Mouse (Mus musculus) limb, embryonic 11.5 days (tissue): ENCODE measurements around the gene Tmem229a. TPM values are rescaled to one million over a fixed set of nuclear protein-coding genes. Genes with fewer than 3 reads are reported as not detected.
A peak's percentile ranks its signal among the peaks of the same experiment; 100 is the strongest.

Experiments
- ATAC-seq: fragments of 200-750 bp; cut with Nextera tagmentation; 2 replicates; pipeline ENCODE4 v1.8.0; 2017; ENCODE audit warnings: low read depth; ENCODE audit not compliant: insufficient number of reproducible peaks, low FRiP score, low TSS enrichment
- DNase-seq: peaks from one replicate; pipeline ENCODE4 v3.0.0-alpha.2; 2015; ENCODE audit warnings: low spot score
- H3K27ac ChIP-seq: fragments of 300-500 bp; sonication (generic); replicated peaks from 2 replicates; pipeline ENCODE4 v1.5.1; 2014; ENCODE audit warnings: low read depth, mild to moderate bottlenecking, low read length
- H3K27me3 ChIP-seq: fragments of 300-500 bp; sonication (generic); 2 replicates; pipeline ENCODE4 v1.6.1; 2014; ENCODE audit warnings: mild to moderate bottlenecking, low read length, mixed read lengths; ENCODE audit not compliant: control insufficient read depth, insufficient read depth
- H3K36me3 ChIP-seq: fragments of 300-500 bp; sonication (generic); 2 replicates; pipeline ENCODE4 v1.6.1; 2014; ENCODE audit warnings: mild to moderate bottlenecking, low read length, moderate library complexity, mixed read lengths; ENCODE audit not compliant: control insufficient read depth, insufficient read depth
- H3K4me1 ChIP-seq: fragments of 300-500 bp; sonication (generic); 2 replicates; pipeline ENCODE4 v1.6.1; 2014; ENCODE audit warnings: low read length, mixed read lengths; ENCODE audit not compliant: control insufficient read depth, insufficient read depth
- H3K4me2 ChIP-seq: fragments of 300-500 bp; sonication (generic); 2 replicates; pipeline ENCODE4 v1.6.1; 2014; ENCODE audit warnings: low read depth, mild to moderate bottlenecking, moderate library complexity; ENCODE audit not compliant: severe bottlenecking
- H3K4me3 ChIP-seq: fragments of 300-500 bp; sonication (generic); 2 replicates; pipeline ENCODE4 v1.5.1; 2014; ENCODE audit warnings: low read depth, low read length
- H3K9ac ChIP-seq: fragments of 300-500 bp; sonication (generic); 2 replicates; pipeline ENCODE4 v1.6.1; 2014; ENCODE audit warnings: mild to moderate bottlenecking, low read length
- H3K9me3 ChIP-seq: fragments of 300-500 bp; sonication (generic); 2 replicates; pipeline ENCODE4 v1.6.1; 2016; ENCODE audit warnings: low read length; ENCODE audit not compliant: control insufficient read depth
- WGBS: fragments of 180-500 bp; shearing (Covaris S2); extraction: QIAGEN DNeasy Blood & Tissue Kit; methylation state at CpG from one replicate; pipeline ENCODE4 v1.1.7; 2014; 5-methylcytosine and 5-hydroxymethylcytosine counted together
- polyA plus RNA-seq: library from polyadenylated mRNA; unstranded; fragments of >200 nt; fragmentation: Nextera tagmentation; extraction: Ambion mirVana; gene quantifications from 2 replicates; pipeline ENCODE4 v1.2.1, GENCODE M21; 2014

Tmem229a gene
- polyA plus RNA-seq: 0.61 and 0.73 TPM in 2 replicates

GRCm38 (mm10) chr6:24955946-24956585, at the start of gene Tmem229a:
Gene Tmem229a, minus strand, starts transcription at chr6:24956297.
- Histone ChIP-seq H3K9me3 (no peaks in the 10 kb centered on the region), H3K9ac (peak within 1 kb of the TSS; percentile 63), H3K36me3 (no peaks in the 10 kb centered on the region), H3K27ac (no peak within 1 kb of the TSS), H3K27me3 (no peaks in the 10 kb centered on the region), H3K4me3 (peak within 1 kb of the TSS; percentile 55), H3K4me1 (no peaks in the 10 kb centered on the region), H3K4me2 (peak within 1 kb of the TSS; percentile 98)
- 2% methylated on average over 35 of the region's 46 CpGs for WGBS
- DNase-seq (peak; percentile 75), ATAC-seq (peak; percentile 77)

- no peak for DNase-seq
- no peak overlapping the region for H3K4me3 ChIP-seq
- H3K9me3 ChIP-seq: no peaks in the 10 kb centered on the region
- no peaks in the 10 kb centered on the region for H3K36me3 ChIP-seq
- no peak overlapping the region for H3K9ac ChIP-seq
- no peaks in the 10 kb centered on the region for H3K27me3 ChIP-seq
- WGBS: 66% methylated on average over 2 of the region's 2 CpGs
- ATAC-seq: no peak
- no peaks in the 10 kb centered on the region for H3K4me1 ChIP-seq
- H3K27ac ChIP-seq: no peak overlapping the region
- H3K4me2 ChIP-seq: no peak overlapping the region
These were observed 37.7 kb upstream of the Tmem229a start for GRCm38 (mm10) chr6:24993754-24994153.

- no peaks in the 10 kb centered on the region for H3K27me3 ChIP-seq
- H3K4me3 ChIP-seq: no peak overlapping the region
- no peak for ATAC-seq
- H3K36me3 ChIP-seq: no peaks in the 10 kb centered on the region
- H3K4me2 ChIP-seq: no peak overlapping the region
- H3K4me1 ChIP-seq: no peaks in the 10 kb centered on the region
- DNase-seq: no peak
- H3K27ac ChIP-seq: no peak overlapping the region
- no peak overlapping the region for H3K9ac ChIP-seq
- H3K9me3 ChIP-seq: no peaks in the 10 kb centered on the region
These were observed 33.7 kb upstream of the Tmem229a start for GRCm38 (mm10) chr6:24989836-24990235.

- Histone ChIP-seq H3K4me1 (no peaks in the 10 kb centered on the region), H3K27me3 (no peaks in the 10 kb centered on the region), H3K9me3 (no peaks in the 10 kb centered on the region), H3K4me2 (no peak overlapping the region), H3K9ac (no peak overlapping the region), H3K36me3 (no peaks in the 10 kb centered on the region), H3K4me3 (no peak overlapping the region), H3K27ac (no peak overlapping the region)
- no peak for DNase-seq
- no peak for ATAC-seq
- 79% methylated on average over 2 of the region's 2 CpGs for WGBS
These were observed 20.1 kb upstream of the Tmem229a start for GRCm38 (mm10) chr6:24976176-24976575.

GRCm38 (mm10) chr6:24968471-24969223, 12.6 kb upstream of the Tmem229a start:
- no peaks in the 10 kb centered on the region for H3K9me3 ChIP-seq
- no peak overlapping the region for H3K4me2 ChIP-seq
- DNase-seq: no peak
- no peaks in the 10 kb centered on the region for H3K27me3 ChIP-seq
- H3K4me3 ChIP-seq: no peak overlapping the region
- no peak overlapping the region for H3K9ac ChIP-seq
- 70% methylated on average over 3 of the region's 3 CpGs for WGBS
- no peak for ATAC-seq
- H3K36me3 ChIP-seq: no peaks in the 10 kb centered on the region
- no peaks in the 10 kb centered on the region for H3K4me1 ChIP-seq
- H3K27ac ChIP-seq: no peak overlapping the region

- ATAC-seq (no peak), DNase-seq (no peak)
- Histone ChIP-seq H3K9ac (no peak overlapping the region), H3K27me3 (no peaks in the 10 kb centered on the region), H3K4me2 (no peak overlapping the region), H3K27ac (no peak overlapping the region), H3K4me1 (no peaks in the 10 kb centered on the region), H3K36me3 (no peaks in the 10 kb centered on the region), H3K4me3 (no peak overlapping the region), H3K9me3 (no peaks in the 10 kb centered on the region)
- 88% methylated on average over 7 of the region's 7 CpGs for WGBS
These were observed 11.6 kb upstream of the Tmem229a start for GRCm38 (mm10) chr6:24967726-24968125.

- H3K4me3 ChIP-seq: no peak overlapping the region
- ATAC-seq: no peak
- 82% methylated on average over 2 of the region's 2 CpGs for WGBS
These were observed 10.0 kb upstream of the Tmem229a start for GRCm38 (mm10) chr6:24966010-24966682.

GRCm38 (mm10) chr6:24963754-24964153, 7.7 kb upstream of the Tmem229a start:
- ATAC-seq (no peak), DNase-seq (no peak)
- H3K9ac ChIP-seq: no peak overlapping the region
- H3K4me3 ChIP-seq: no peak overlapping the region
- no peaks in the 10 kb centered on the region for H3K27me3 ChIP-seq
- WGBS: 56% methylated on average over 5 of the region's 5 CpGs
- H3K27ac ChIP-seq: no peak overlapping the region
- H3K4me1 ChIP-seq: no peaks in the 10 kb centered on the region
- H3K36me3 ChIP-seq: no peaks in the 10 kb centered on the region
- no peaks in the 10 kb centered on the region for H3K9me3 ChIP-seq
- no peak overlapping the region for H3K4me2 ChIP-seq

More at GRCm38 (mm10) chr6:24966010-24966682, 10.0 kb upstream of the Tmem229a start:
- Histone ChIP-seq H3K27me3 (no peaks in the 10 kb centered on the region), H3K4me2 (no peak overlapping the region), H3K9ac (no peak overlapping the region), H3K27ac (no peak overlapping the region), H3K36me3 (no peaks in the 10 kb centered on the region), H3K9me3 (no peaks in the 10 kb centered on the region), H3K4me1 (no peaks in the 10 kb centered on the region)
- DNase-seq: no peak
